Mouse (Mus musculus): ENCODE measurements at regions not wholly inside any gene's neighbourhood (a gene's known extent, or its start where the extent isn't known, plus 50 kb on each side); places are given as distances from the start of the nearest gene placed in this dataset.

- Histone ChIP-seq H3K27me3 (ENCODE audit: control insufficient read depth, insufficient read depth, low read length) (no peaks in the 10 kb centered on the region), H3K36me3 (ENCODE audit: control insufficient read depth, insufficient read depth, low read length) (no peaks in the 10 kb centered on the region), H3K4me1 (ENCODE audit: control insufficient read depth, insufficient read depth, low read length) (no peaks in the 10 kb centered on the region), H3K4me2 (replicated peaks; ENCODE audit: low read depth, low read length) (no peak overlapping the region), H3K4me3 (ENCODE audit: low read length) (no peak overlapping the region), H3K27ac (ENCODE audit: low read depth, low read length) (no peak overlapping the region), H3K9ac (ENCODE audit: low read depth, low read length) (no peak overlapping the region), H3K9me3 (ENCODE audit: control insufficient read depth, low read length) (no peaks in the 10 kb centered on the region)
- no peak for ATAC-seq (ENCODE audit: low FRiP score, low TSS enrichment)
- WGBS: 63% methylated on average over 7 of the region's 7 CpGs
Measured at GRCm38 (mm10) chr2:128217784-128218467, 92.1 kb downstream of the Bcl2l11 start.

DNA sequence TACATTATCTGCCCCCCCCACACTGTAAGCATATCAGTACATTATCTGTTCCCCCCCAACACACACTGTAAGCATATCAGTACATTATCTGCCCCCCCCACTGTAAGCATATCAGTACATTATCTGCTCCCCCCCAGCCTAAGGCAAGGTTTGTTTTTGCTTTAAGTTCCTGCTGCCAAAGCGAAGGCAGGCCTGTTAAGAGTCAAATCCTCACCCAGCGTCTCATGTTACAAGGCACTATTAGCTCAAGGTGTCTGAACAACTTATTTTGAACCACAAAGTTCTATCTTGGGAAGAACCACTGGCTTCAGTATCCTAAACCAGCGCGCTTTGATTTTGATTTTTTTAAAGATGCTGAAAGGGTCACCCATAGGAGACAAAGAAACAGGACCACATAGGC lies 93.1 kb downstream of the Bcl2l11 start:
- Histone ChIP-seq H3K4me3 (ENCODE audit: low read length) (no peak overlapping the region), H3K4me2 (replicated peaks; ENCODE audit: low read depth, low read length) (no peak overlapping the region), H3K27ac (ENCODE audit: low read depth, low read length) (no peak overlapping the region), H3K27me3 (ENCODE audit: control insufficient read depth, insufficient read depth, low read length) (no peaks in the 10 kb centered on the region), H3K9me3 (ENCODE audit: control insufficient read depth, low read length) (no peaks in the 10 kb centered on the region), H3K36me3 (ENCODE audit: control insufficient read depth, insufficient read depth, low read length) (no peaks in the 10 kb centered on the region), H3K4me1 (ENCODE audit: control insufficient read depth, insufficient read depth, low read length) (no peaks in the 10 kb centered on the region), H3K9ac (ENCODE audit: low read depth, low read length) (no peak overlapping the region)
- 50% methylated on average over 4 of the region's 4 CpGs for WGBS
- no peak for ATAC-seq (ENCODE audit: low FRiP score, low TSS enrichment)

- ATAC-seq (ENCODE audit: low FRiP score, low TSS enrichment): no peak
- H3K27me3 ChIP-seq (ENCODE audit: control insufficient read depth, insufficient read depth, low read length): no peaks in the 10 kb centered on the region
- H3K4me3 ChIP-seq (ENCODE audit: low read length): no peak overlapping the region
- H3K4me2 ChIP-seq (replicated peaks; ENCODE audit: low read depth, low read length): no peak overlapping the region
- no peaks in the 10 kb centered on the region for H3K36me3 ChIP-seq (ENCODE audit: control insufficient read depth, insufficient read depth, low read length)
- H3K9ac ChIP-seq (ENCODE audit: low read depth, low read length): no peak overlapping the region
- WGBS: 76% methylated on average over 1 of the region's 1 CpGs
- H3K9me3 ChIP-seq (ENCODE audit: control insufficient read depth, low read length): no peaks in the 10 kb centered on the region
- no peak overlapping the region for H3K27ac ChIP-seq (ENCODE audit: low read depth, low read length)
- no peaks in the 10 kb centered on the region for H3K4me1 ChIP-seq (ENCODE audit: control insufficient read depth, insufficient read depth, low read length)
Measured at GRCm38 (mm10) chr2:128221055-128221454, 95.2 kb downstream of the Bcl2l11 start.

- no peaks in the 10 kb centered on the region for H3K27me3 ChIP-seq (ENCODE audit: control insufficient read depth, insufficient read depth, low read length)
- no peak overlapping the region for H3K4me2 ChIP-seq (replicated peaks; ENCODE audit: low read depth, low read length)
- H3K4me3 ChIP-seq (ENCODE audit: low read length): no peak overlapping the region
- H3K9me3 ChIP-seq (ENCODE audit: control insufficient read depth, low read length): no peaks in the 10 kb centered on the region
- ATAC-seq (ENCODE audit: low FRiP score, low TSS enrichment): no peak
- H3K4me1 ChIP-seq (ENCODE audit: control insufficient read depth, insufficient read depth, low read length): no peaks in the 10 kb centered on the region
- no peak overlapping the region for H3K9ac ChIP-seq (ENCODE audit: low read depth, low read length)
- no peaks in the 10 kb centered on the region for H3K36me3 ChIP-seq (ENCODE audit: control insufficient read depth, insufficient read depth, low read length)
- 89% methylated on average over 4 of the region's 4 CpGs for WGBS
- H3K27ac ChIP-seq (ENCODE audit: low read depth, low read length): no peak overlapping the region
Measured at GRCm38 (mm10) chr2:128221657-128222056, 95.8 kb downstream of the Bcl2l11 start.

DNA sequence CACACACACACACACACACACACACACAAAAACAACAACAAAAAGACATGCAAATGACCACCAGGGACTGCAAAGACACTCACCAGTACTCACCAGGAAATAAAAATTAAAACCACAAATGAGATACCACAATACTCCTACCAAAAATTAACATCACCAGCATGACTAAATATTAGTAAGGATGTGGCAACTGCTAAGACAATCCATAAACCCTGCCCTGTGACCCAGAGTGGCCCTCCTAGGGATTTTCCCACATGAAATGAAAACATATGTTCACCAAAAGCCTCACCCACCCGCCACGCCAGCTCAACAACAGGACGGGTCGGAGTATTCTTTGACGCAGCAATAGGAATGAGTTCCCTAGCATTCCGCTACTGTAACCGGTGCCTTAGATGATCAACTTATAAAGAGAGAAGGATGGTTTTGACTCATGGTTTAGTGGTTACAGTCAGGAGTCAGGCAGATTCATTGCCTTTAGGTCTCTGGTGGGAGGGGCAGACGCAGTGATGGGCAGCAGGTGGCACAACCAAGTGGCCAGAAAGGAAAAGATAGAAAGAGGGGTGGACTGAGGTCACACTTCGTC lies 100.7 kb downstream of the Bcl2l11 start:
- no peaks in the 10 kb centered on the region for H3K36me3 ChIP-seq (ENCODE audit: control insufficient read depth, insufficient read depth, low read length)
- no peak overlapping the region for H3K9ac ChIP-seq (ENCODE audit: low read depth, low read length)
- H3K27me3 ChIP-seq (ENCODE audit: control insufficient read depth, insufficient read depth, low read length): no peaks in the 10 kb centered on the region
- H3K4me2 ChIP-seq (replicated peaks; ENCODE audit: low read depth, low read length): no peak overlapping the region
- no peak for ATAC-seq (ENCODE audit: low FRiP score, low TSS enrichment)
- 94% methylated on average over 9 of the region's 9 CpGs for WGBS
- H3K27ac ChIP-seq (ENCODE audit: low read depth, low read length): no peak overlapping the region
- H3K9me3 ChIP-seq (ENCODE audit: control insufficient read depth, low read length): no peaks in the 10 kb centered on the region
- no peak overlapping the region for H3K4me3 ChIP-seq (ENCODE audit: low read length)
- H3K4me1 ChIP-seq (ENCODE audit: control insufficient read depth, insufficient read depth, low read length): no peaks in the 10 kb centered on the region

DNA sequence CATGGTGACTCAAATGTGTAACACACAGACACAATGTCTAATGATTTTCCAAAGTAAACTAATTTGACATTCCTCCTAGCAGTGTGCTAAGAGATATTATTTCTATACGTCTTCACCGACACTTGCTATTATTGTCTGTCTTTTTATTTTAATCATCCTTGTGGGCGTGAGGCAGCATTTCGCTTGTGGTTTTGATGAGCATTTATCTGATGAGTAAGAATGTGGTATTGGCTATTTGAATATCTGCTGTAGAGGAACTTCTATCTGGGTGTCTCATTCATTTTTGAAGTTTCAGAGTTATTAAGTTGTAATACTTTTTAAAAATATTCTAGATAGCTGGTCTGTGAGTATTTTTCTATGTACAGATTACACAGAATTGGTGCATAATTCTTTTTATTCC lies 103.9 kb downstream of the Bcl2l11 start:
- 91% methylated on average over 4 of the region's 4 CpGs for WGBS
- H3K4me2 ChIP-seq (replicated peaks; ENCODE audit: low read depth, low read length): no peak overlapping the region
- H3K27me3 ChIP-seq (ENCODE audit: control insufficient read depth, insufficient read depth, low read length): no peaks in the 10 kb centered on the region
- H3K9me3 ChIP-seq (ENCODE audit: control insufficient read depth, low read length): no peaks in the 10 kb centered on the region
- peaks cover 9% of the 10 kb centered on the region; the same call in 1 of the 2 replicates for H3K4me1 ChIP-seq (ENCODE audit: control insufficient read depth, insufficient read depth, low read length)
- H3K9ac ChIP-seq (ENCODE audit: low read depth, low read length): no peak overlapping the region
- no peak overlapping the region for H3K27ac ChIP-seq (ENCODE audit: low read depth, low read length)
- ATAC-seq (ENCODE audit: low FRiP score, low TSS enrichment): no peak
- no peak overlapping the region for H3K4me3 ChIP-seq (ENCODE audit: low read length)
- H3K36me3 ChIP-seq (ENCODE audit: control insufficient read depth, insufficient read depth, low read length): no peaks in the 10 kb centered on the region

DNA sequence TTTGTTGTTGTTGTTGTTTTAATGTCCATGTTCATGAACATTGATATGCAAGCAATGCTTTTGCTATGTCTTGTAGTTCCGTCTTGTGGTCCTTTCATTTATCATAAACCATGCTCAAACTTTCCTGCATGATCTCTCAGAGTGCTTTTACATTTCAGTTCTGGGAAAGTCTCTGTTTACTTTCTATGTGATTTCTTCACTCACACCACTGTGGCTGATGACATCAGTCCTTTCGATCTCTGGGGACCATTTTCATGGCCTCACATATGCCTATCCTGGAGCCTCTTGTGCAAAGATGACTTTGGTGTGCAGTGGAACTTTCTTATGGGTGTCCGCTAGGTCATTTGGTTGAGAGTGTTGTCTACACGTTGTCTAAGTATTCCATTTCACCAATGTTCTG lies 105.1 kb downstream of the Bcl2l11 start:
- no peak for ATAC-seq (ENCODE audit: low FRiP score, low TSS enrichment)

GRCm38 (mm10) chr2:128231338-128231737 lies 105.5 kb downstream of the Bcl2l11 start:
- Histone ChIP-seq H3K9ac (ENCODE audit: low read depth, low read length) (no peak overlapping the region), H3K9me3 (ENCODE audit: control insufficient read depth, low read length) (no peaks in the 10 kb centered on the region), H3K27me3 (ENCODE audit: control insufficient read depth, insufficient read depth, low read length) (no peaks in the 10 kb centered on the region), H3K4me2 (replicated peaks; ENCODE audit: low read depth, low read length) (no peak overlapping the region), H3K27ac (ENCODE audit: low read depth, low read length) (no peak overlapping the region), H3K4me3 (ENCODE audit: low read length) (no peak overlapping the region), H3K36me3 (ENCODE audit: control insufficient read depth, insufficient read depth, low read length) (no peaks in the 10 kb centered on the region), H3K4me1 (ENCODE audit: control insufficient read depth, insufficient read depth, low read length) (peaks cover 9% of the 10 kb centered on the region; the same call in 1 of the 2 replicates)
- no peak for ATAC-seq (ENCODE audit: low FRiP score, low TSS enrichment)
- WGBS: 85% methylated on average over 3 of the region's 3 CpGs

More for the DNA sequence above, 105.1 kb downstream of the Bcl2l11 start:
- no peak overlapping the region for H3K9ac ChIP-seq (ENCODE audit: low read depth, low read length)
- H3K4me1 ChIP-seq (ENCODE audit: control insufficient read depth, insufficient read depth, low read length): peaks cover 9% of the 10 kb centered on the region; the same call in 1 of the 2 replicates
- H3K9me3 ChIP-seq (ENCODE audit: control insufficient read depth, low read length): no peaks in the 10 kb centered on the region
- H3K27me3 ChIP-seq (ENCODE audit: control insufficient read depth, insufficient read depth, low read length): no peaks in the 10 kb centered on the region
- H3K36me3 ChIP-seq (ENCODE audit: control insufficient read depth, insufficient read depth, low read length): no peaks in the 10 kb centered on the region
- H3K4me2 ChIP-seq (replicated peaks; ENCODE audit: low read depth, low read length): no peak overlapping the region
- H3K4me3 ChIP-seq (ENCODE audit: low read length): no peak overlapping the region
- H3K27ac ChIP-seq (ENCODE audit: low read depth, low read length): no peak overlapping the region
- 87% methylated on average over 4 of the region's 4 CpGs for WGBS

GRCm38 (mm10) chr2:128232027-128232426 lies 106.2 kb downstream of the Bcl2l11 start:
- peaks cover 9% of the 10 kb centered on the region; the same call in 1 of the 2 replicates for H3K4me1 ChIP-seq (ENCODE audit: control insufficient read depth, insufficient read depth, low read length)
- no peaks in the 10 kb centered on the region for H3K27me3 ChIP-seq (ENCODE audit: control insufficient read depth, insufficient read depth, low read length)
- no peak overlapping the region for H3K4me3 ChIP-seq (ENCODE audit: low read length)
- no peaks in the 10 kb centered on the region for H3K9me3 ChIP-seq (ENCODE audit: control insufficient read depth, low read length)
- no peak for ATAC-seq (ENCODE audit: low FRiP score, low TSS enrichment)
- H3K27ac ChIP-seq (ENCODE audit: low read depth, low read length): no peak overlapping the region
- H3K4me2 ChIP-seq (replicated peaks; ENCODE audit: low read depth, low read length): no peak overlapping the region
- no peak overlapping the region for H3K9ac ChIP-seq (ENCODE audit: low read depth, low read length)
- 79% methylated on average over 3 of the region's 3 CpGs for WGBS
- H3K36me3 ChIP-seq (ENCODE audit: control insufficient read depth, insufficient read depth, low read length): no peaks in the 10 kb centered on the region

Data from kidney, embryonic 14.5 days (tissue).